Mouse (Mus musculus) pancreas, adult 10 weeks (tissue): ENCODE results near the gene Mdk. TPM values are rescaled to one million over a fixed set of nuclear protein-coding genes. Genes with fewer than 3 reads are reported as not detected.

Experiments used
- polyA plus RNA-seq: library from polyadenylated mRNA; stranded (reverse); fragments of 350-450 nt; fragmentation: Illumina TruSeq; extraction: RNeasy Lipid Tissue Mini Kit (QIAGEN cat#74804); gene quantifications from one replicate; pipeline ENCODE4 v1.2.3, GENCODE M21; 2015; ENCODE audit warnings: low read depth, low replicate concordance; ENCODE audit not compliant: insufficient read depth

Gene Mdk
- 5.7 TPM for polyA plus RNA-seq

DNA sequence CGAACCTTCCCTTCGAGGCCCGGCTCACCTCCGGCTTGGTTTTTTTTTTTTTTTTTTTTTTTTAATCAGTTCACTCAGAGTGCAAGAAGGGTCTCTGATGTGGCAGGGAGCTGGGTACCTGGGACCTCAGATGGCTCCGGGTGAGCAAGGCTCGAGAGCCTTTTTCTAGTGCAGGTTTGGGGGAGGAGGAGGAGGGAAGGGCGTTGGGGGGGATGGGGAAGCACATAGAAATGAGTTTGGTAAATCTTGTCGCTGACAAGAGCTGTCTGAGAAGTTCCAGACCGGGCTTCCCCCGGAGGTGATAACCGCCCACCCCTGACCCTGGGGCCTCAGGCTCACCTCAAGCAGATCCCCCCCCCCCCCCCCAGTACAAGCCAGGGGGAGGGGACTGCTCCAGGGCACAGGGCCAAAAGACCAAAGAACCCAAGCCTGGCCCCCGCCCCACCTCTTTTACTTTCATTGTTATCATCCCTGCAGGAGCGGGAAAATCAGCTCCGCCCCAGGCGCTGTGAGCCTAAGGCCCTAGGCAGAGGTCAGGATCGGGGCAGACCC, at the start of gene Mdk:
TSS of gene Mdk (minus strand) at position 138 of the 552 bp plus-strand sequence.

DNA sequence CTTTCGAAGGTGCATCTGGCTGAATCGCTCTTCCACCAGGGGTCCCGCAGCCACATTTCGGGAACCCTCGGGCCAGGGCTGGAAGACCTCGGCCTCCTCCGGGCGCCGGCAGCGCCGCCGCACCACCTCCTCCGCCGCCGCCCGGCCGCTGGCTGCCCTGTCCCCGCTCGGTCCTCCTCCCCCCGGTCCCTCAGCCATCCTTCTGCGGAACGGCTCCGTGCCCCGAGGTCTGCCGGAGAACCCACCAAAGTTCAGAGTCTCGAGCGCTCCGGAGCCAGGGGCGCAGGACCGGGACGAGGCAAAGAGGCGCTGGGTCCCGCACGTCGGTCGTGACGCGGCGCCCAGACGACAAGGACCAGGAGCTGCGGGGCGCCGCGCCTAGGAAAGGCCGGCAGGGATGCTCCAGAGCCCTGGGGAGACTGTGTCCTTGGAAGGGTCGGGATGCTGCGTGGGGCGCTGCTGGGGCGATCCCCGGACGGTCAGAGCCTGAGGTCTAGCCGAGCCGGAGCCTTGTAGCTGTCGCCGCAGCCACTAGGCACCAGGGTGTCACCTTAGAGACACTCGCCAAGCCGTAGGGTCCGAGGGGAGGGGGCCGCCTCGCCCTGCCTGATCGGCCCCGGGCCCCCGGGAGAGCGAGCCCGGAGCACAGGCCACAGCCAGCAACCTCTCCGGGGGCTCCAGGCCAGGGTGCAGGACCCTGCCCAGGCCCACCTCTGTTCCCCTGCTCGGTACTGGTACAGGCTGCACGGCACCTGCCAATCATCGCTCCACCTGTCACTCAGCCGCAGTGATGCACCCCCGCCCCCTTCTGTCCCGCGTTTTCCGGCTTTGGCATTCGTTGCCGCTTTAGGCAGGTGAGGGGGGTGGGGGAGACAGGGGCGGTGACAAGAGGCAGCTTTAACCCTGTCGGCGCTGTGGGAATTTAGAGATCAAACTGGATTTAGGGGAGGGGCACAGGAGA, 43.8 kb upstream of the Mdk start, which contains the start of gene Dgkz:
TSS of gene Dgkz (minus strand) at position 284 of the 961 bp plus-strand sequence.

DNA sequence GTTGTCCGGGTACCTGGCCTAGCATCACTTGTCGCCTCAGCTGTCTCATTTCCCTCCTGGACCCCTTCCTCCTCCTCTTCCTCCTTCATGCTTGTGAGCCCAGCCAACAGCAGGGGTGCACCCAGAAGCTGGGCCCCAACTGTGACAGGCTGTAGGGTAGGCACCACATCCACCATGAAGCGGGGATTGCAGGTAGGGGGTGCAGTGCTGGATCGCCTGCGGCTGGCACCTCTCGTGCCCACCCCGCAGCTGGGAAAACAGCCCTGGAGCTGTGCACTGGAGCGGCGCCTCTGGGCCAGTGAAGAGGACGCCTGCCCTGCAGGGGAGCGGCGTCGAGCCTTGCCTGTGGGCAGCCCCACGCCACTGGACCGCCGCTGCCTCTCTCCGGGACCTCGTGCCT, 13.4 kb upstream of the Mdk start, which contains the start of gene Gm9821:
TSS of gene Gm9821 (plus strand) at position 221 of the 400 bp plus-strand sequence.

DNA sequence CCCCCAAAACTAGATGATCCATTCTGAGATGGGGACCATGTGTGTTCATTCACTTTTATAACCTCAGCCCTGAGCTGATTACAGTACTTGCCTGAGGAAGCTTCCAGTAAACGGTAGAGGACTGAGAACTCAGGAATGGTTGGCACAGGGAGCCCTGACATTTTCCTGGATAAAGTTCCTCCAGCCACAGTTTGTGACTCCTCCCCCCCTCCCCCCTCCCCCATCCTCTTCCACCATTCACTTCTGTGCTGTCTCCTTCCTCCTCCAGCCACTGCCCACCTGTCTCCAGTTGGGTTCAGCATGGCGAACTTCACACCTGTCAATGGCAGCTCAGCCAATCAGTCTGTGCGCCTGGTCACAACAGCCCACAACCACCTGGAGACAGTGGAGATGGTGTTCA, 5.1 kb downstream of the Mdk start, which contains the start of gene Chrm4:
TSS of gene Chrm4 (plus strand) at position 301 of the 400 bp plus-strand sequence.

Other genes starting within 250 kb of the Mdk start
- 10.0 TPM for gene Atg13, start 221.7 kb downstream of the Mdk start, polyA plus RNA-seq
- gene Harbi1, start 221.4 kb downstream of the Mdk start, polyA plus RNA-seq, result 4.4 TPM
- 6.1 TPM for gene Ambra1, start 202.2 kb downstream of the Mdk start, polyA plus RNA-seq
- gene Chrm4, start 5.0 kb downstream of the Mdk start, polyA plus RNA-seq, result not detected
- gene Gm9821, start 13.4 kb upstream of the Mdk start, polyA plus RNA-seq, result not detected
- 25.4 TPM for gene Dgkz, start 43.6 kb upstream of the Mdk start, polyA plus RNA-seq
- 14.1 TPM for gene Creb3l1, start 92.2 kb upstream of the Mdk start, polyA plus RNA-seq
- 10.1 TPM for gene Phf21a, start 160.8 kb upstream of the Mdk start, polyA plus RNA-seq